Mouse (Mus musculus) C3H10T1/2 (cell line): Measurements from ENCODE around the gene Znrd1. TPM values are rescaled to one million over a fixed set of nuclear protein-coding genes. Genes with fewer than 3 reads are reported as not detected.

ENCODE experiments used
- polyA plus RNA-seq, 2 experiments: library from polyadenylated mRNA; unstranded; fragments of >200 nt; fragmentation: generic; extraction: Trizol; gene quantifications; one replicate each; pipeline ENCODE4 v1.2.1; 2012; ENCODE audit warnings: missing spikeins in 2 of 2

Gene Znrd1
- 100 to 1,000 TPM in 1 of 2 experiments, 10 to 100 TPM in 1; 84.4 to 119 TPM for polyA plus RNA-seq

DNA sequence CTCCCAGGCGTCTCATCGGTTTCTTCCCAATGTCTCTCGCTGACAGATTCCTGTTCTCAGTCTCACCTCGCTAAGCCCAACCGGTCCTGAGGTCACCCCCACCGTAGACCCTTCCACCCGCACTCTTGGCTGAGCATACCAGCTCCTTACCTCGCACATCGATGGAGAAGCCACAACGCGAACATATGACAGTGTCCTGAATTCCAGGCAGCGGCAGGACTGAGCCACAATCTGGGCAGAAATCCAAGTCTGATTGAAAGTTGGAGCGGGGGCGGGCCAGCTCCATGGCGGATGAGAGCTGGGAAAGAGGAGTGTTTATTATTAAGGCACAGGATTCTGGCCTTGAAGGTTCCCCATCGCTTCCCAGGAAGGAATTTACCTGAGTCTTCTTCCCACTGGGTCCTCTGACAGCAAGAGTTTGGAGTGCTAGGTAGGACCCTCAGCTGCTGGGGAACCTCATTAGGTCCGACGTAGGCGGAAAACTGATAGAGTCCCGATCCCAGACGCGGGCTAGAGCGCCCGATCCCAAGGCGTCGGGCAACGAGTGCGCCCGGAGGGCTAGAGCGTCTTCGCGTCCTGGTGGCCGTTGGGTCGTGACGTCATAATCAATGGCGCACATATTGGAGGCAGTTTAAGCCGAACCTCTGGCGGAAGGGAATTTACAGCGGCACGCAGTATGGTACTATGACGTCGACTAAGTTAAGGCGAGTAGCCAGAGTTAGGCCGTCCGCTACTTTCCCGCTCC, at the start of gene Znrd1, which contains the start of gene Znrd1as:
Gene Znrd1, minus strand, starts transcription at position 561 of the 745 bp plus-strand sequence.
Gene Znrd1as, plus strand, starts transcription at position 594 of the 745 bp plus-strand sequence.

GRCm38 (mm10) chr17:37000863-37001262, 42.5 kb upstream of the Znrd1 start, which contains the start of gene Zfp57:
Zfp57 (plus strand) TSS chr17:37001163.

DNA sequence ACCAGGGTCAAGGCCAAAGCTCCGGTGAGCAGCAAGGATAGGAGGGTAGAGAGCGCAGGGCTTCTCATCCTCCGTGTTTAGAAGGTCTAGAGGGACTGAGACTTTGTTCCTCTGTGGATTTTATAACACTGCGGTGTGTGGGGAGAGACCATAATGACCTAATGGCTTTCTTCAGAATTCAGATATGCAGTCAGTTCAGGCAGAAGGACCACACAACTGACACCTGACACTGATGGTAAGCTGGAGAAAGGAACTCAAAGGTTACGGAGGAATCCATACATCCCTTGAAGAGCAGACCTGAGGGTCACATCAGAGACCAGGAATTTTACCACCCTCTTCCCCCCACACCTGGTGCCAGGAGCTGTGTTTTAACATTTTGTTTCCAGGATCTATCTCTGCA, 31.1 kb upstream of the Znrd1 start, which contains the start of gene H2-M5:
Gene H2-M5, minus strand, starts transcription at position 101 of the 400 bp plus-strand sequence.

DNA sequence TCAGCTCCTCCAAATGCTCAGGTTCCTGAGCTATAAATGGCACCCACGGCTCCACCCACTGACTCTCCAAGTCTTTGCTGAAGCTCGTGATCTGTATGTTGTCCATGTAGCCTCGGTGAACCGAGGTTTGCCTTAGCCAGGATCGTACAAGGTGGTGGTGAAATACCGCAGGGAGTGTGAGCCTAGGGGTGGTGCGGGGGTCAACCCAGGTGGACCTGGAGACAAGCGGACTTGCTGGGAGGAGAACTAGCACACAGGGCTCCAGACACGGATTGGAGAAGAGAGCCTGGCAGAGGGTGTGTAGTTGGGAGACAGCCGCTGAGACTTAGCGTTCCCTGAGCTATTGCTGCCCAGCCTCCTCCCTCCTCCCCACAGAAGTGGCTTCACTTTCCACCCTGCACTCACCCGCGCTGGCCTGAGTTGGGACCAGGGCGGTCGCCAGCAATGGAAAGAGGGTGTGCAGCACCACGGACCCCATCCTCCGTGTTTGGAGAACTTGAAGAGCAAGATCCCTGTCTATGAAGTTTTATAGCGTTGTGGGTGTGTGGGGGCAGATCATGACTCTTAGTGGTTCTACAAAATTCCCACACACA, 23.0 kb upstream of the Znrd1 start, which contains the start of gene 2410137M14Rik:
Gene 2410137M14Rik, minus strand, starts transcription at position 17 of the 593 bp plus-strand sequence.

GRCm38 (mm10) chr17:36950981-36951947, 7.1 kb downstream of the Znrd1 start, which contains the start of gene Ppp1r11:
Ppp1r11 (minus strand) TSS chr17:36951741.

DNA sequence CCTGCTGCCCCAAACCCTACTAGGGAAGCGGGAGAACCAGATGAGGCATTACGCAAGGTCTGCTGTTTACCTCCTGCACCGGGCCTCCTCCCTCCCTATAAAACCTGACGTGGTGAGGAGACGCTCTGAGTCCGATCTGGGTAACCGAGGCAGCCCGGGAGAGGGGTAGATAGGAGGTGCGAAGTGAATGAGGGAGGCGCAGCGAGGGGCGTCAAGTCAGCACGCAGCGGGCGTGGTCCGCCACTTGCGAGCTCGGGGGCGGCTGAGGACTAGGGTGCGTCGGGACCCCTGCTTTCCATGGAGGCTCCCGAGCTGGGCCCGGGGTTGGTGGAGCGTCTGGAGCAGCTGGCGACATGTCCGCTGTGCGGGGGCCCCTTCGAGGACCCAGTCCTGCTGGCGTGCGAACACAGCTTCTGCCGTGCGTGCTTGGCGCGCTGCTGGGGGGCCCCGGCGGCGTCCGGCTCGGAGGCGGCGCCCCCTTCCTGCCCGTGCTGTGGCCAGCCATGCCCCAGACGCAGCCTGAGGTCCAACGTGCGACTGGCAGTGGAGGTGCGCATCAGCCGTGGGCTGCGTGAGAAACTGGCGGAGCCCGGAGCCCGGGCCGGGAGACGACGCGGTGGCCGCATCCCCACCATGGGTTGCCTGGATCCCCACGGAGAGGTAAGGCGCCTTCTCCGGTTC, 15.4 kb downstream of the Znrd1 start, which contains the start of gene Rnf39:
Gene Rnf39, plus strand, starts transcription at position 128 of the 681 bp plus-strand sequence.

Other genes starting within 250 kb of the Znrd1 start
- gene H2-M10.5, start 185.6 kb downstream of the Znrd1 start, polyA plus RNA-seq: not detected
- not detected for gene H2-M10.6, start 146.4 kb downstream of the Znrd1 start, polyA plus RNA-seq
- gene Trim26, start 121.4 kb downstream of the Znrd1 start, polyA plus RNA-seq: 10 to 100 TPM in 1 of 2 experiments, 1 to 10 TPM in 1; 8.2 to 32.7 TPM
- not detected for gene Trim15, start 91.3 kb downstream of the Znrd1 start, polyA plus RNA-seq
- under 1 TPM in 1 of 2 experiments, not detected in 1; 0.01 TPM for gene Trim10, start 89.0 kb downstream of the Znrd1 start, polyA plus RNA-seq
- not detected for gene Trim40, start 68.4 kb downstream of the Znrd1 start, polyA plus RNA-seq
- gene Trim31, start 60.4 kb downstream of the Znrd1 start, polyA plus RNA-seq: not detected
- under 1 TPM; 0.05 to 0.08 TPM for gene Rnf39, start 15.6 kb downstream of the Znrd1 start, polyA plus RNA-seq
- 100 to 1,000 TPM; 197 to 372 TPM for gene Ppp1r11, start 6.8 kb downstream of the Znrd1 start, polyA plus RNA-seq
- 1 to 10 TPM in 1 of 2 experiments, under 1 TPM in 1; 0.77 to 7.1 TPM for gene Znrd1as, start within 50 bp of the Znrd1 start, polyA plus RNA-seq
- gene 2410137M14Rik, start 22.7 kb upstream of the Znrd1 start, polyA plus RNA-seq: not detected
- under 1 TPM in 1 of 2 experiments, not detected in 1; 0.40 TPM for gene H2-M5, start 31.0 kb upstream of the Znrd1 start, polyA plus RNA-seq
- gene Zfp57, start 42.6 kb upstream of the Znrd1 start, polyA plus RNA-seq: 1 to 10 TPM; 4.6 to 6.5 TPM
- under 1 TPM in 1 of 2 experiments, not detected in 1; 0.04 TPM for gene Mog, start 64.8 kb upstream of the Znrd1 start, polyA plus RNA-seq
- 10 to 100 TPM in 1 of 2 experiments, 1 to 10 TPM in 1; 2.5 to 13.3 TPM for gene Gabbr1, start 87.4 kb upstream of the Znrd1 start, polyA plus RNA-seq
- gene Olfr90, start 129.9 kb upstream of the Znrd1 start, polyA plus RNA-seq: not detected
- not detected for gene Olfr91, start 139.7 kb upstream of the Znrd1 start, polyA plus RNA-seq
- gene Olfr92, start 161.5 kb upstream of the Znrd1 start, polyA plus RNA-seq: not detected
- gene Olfr93, start 202.9 kb upstream of the Znrd1 start, polyA plus RNA-seq: not detected
- under 1 TPM in 1 of 2 experiments, not detected in 1; 0.34 TPM for gene Ubd, start 235.3 kb upstream of the Znrd1 start, polyA plus RNA-seq
- gene Olfr94, start 242.4 kb upstream of the Znrd1 start, polyA plus RNA-seq: not detected